Mouse (Mus musculus) ZHBTc4 (cell line): ENCODE results near the gene Scgb2b21.

Source experiments
- DNase-seq: peaks from one replicate; pipeline ENCODE4 v3.0.0-alpha.2; 2011; ENCODE audit warnings: low read depth, low spot score

Scgb2b21 gene

DNA sequence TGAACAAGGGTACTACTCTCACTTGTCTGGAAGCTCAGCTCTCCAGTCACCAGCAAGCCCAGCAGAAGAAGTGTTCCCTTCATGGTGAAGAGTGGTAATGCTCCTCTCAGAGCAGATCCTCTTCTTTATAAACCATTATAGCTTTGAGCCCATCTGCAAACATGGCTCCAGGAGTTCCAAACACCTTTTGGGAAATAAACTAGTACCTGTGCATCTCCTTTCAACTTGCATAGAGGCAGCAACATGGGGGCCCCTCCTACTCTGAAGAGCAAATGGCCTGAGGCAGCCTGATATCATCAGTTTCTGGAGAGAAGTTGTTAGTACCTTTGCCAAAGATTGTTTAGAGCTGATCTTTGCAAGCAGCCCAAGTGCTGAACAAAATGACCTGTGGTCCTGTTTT, at the start of gene Scgb2b21:
Gene Scgb2b21, minus strand, starts transcription at position 101 of the 400 bp plus-strand sequence.
- DNase-seq = no peak

- DNase-seq = peak; percentile 71
Observed at GRCm38 (mm10) chr7:33543420-33543819, 23.2 kb upstream of the Scgb2b21 start.
